Mouse (Mus musculus): ENCODE data around the gene Sult6b1.

Gene Sult6b1

DNA sequence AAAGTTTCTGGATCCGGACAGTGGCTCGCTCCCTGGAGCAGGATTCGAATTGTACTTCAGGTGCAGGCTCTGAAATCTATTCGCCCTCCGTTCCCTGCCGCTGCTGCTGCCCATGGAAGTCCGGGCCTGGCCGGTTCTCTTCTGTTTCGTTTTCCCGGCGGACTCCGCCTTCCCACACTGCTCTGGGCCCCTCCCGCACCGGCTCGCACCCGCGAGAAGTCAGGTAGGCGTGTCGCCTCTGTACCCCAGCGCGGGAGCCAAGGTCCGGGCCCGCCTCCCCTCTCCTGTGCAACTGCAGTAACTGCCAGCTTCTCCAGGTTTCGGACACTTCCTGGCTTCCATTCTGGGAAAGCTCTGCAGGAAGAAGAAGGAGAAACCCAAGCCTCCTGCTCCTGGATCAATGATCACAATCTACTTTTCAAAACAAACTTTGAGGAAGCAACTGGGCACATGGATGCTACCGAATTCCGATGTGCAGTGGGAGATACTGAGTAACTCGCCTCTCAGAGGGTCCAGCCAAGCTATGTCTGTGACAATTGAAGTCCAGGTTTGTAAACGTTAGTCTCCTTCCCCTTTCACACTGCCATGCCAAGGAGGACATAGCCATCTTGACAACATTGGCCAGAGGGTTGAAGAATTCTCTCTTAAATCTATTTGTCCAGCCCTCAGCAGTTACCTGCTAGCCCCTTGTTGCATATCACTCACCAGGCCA, 24.2 kb downstream of the Sult6b1 start, which contains the start of gene Eif2ak2:
TSS of gene Eif2ak2 (minus strand) at position 173 of the 712 bp plus-strand sequence.
- DNase-seq, result peak; percentile 93

DNA sequence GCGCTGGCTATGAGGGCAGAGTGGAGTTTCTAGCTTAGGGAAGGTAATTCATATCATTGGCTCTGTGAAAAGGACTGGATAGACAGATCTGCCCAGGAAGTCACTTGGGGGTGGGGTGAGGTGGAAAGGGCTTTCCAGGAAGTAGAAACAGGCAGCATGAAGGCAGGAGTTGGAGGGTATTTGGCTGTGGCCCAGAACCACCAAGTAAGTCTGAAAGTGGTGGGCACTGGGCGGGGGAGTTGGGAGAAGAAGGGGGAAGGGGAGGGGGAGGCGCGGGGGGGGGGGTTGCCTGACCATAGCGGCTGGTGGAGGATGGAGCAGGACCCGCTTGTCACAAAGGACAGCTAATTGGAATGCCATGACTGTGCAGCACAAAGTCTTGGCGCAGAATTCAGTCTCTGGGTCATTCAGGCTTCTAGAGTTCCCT, 24.9 kb downstream of the Sult6b1 start:
- DNase-seq, result peak; percentile 41

DNA sequence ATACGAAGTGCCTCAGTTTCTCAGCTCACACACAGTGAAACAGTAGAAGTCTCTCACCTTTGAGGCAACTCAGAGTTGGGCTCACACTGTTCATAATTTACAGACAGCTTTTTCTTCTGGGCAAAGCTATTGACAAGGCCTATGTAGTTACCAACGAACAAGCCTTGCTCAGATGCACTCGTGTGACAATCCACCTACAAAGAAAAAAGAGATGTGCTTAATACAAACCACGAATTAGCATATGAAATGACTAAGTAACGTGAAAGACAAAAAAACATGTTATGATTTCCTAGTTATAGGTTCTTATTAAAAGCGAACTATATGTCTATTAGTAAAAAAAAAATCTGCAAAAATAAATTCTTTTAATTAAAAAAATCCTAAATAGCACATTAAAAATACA, 32.9 kb downstream of the Sult6b1 start:
- no peak for DNase-seq

DNA sequence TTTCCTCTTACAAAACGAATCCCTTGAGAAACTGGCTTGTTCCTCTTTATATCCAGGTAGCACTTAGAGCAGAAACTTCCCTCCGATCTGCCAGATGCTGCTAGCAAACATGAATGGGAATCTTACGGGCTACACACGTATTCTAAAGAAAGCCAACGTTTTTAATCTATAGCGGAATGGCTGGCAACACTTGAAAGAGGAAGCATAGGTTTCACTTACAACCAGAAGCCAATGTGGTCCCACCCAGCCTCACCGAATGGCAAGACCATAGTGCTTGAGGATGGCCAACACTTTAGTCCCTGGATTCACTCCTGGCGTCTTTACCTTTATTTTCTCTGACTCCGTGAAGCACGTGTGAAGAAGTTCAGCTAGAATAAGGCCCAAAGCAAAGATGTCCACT, 50.5 kb downstream of the Sult6b1 start:
- no peak for DNase-seq

DNA sequence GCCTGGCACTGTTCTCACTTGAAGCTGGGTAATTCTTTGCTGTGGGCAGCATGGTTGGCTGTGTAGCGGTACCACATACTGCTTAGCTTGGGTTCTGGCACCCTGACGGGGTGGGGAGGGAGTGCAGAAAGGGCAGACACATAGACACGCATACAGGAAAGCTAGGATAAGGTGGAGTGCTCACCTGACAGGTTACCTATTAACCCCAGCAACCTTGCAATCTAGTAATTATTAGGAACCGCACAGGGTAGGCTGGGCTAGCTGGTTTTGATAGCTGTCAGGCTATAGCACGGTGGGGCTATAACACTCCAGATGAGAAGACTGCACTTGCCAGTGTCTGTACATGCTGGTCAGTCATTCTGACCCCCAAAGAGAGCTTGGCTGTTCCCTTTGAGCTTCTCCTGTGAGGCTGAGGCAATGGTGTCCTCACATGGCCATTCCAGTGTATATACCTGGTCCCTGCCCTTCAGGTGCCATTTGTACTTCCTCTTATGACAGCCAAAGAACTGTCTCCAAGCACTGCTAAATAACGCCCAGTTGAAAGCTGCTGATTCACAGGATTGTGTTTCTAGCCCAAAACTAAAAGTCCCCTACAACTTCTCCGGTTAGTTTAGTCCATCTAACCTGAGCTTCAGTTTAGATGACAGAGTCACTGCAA, 64.4 kb downstream of the Sult6b1 start:
- DNase-seq, result no peak

DNA sequence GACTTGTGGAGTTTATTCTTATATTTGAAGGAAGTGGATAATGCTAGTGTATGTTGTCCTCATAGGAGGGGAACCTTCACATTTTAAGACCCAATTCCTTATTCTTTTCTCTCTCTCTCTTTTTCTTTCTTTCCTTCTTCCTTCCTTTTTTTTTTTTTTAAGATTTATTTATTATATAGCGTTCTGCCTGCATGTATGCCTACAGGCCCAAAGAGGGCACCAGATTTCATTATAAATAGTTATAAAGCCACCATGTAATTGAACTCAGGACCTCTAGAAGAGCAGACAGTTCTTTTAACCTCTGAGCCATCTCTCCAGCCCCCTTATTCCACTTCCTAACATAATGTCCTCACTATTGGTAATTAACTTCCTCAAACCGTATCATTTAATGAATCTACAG, 70.7 kb downstream of the Sult6b1 start:
- DNase-seq, result no peak

DNA sequence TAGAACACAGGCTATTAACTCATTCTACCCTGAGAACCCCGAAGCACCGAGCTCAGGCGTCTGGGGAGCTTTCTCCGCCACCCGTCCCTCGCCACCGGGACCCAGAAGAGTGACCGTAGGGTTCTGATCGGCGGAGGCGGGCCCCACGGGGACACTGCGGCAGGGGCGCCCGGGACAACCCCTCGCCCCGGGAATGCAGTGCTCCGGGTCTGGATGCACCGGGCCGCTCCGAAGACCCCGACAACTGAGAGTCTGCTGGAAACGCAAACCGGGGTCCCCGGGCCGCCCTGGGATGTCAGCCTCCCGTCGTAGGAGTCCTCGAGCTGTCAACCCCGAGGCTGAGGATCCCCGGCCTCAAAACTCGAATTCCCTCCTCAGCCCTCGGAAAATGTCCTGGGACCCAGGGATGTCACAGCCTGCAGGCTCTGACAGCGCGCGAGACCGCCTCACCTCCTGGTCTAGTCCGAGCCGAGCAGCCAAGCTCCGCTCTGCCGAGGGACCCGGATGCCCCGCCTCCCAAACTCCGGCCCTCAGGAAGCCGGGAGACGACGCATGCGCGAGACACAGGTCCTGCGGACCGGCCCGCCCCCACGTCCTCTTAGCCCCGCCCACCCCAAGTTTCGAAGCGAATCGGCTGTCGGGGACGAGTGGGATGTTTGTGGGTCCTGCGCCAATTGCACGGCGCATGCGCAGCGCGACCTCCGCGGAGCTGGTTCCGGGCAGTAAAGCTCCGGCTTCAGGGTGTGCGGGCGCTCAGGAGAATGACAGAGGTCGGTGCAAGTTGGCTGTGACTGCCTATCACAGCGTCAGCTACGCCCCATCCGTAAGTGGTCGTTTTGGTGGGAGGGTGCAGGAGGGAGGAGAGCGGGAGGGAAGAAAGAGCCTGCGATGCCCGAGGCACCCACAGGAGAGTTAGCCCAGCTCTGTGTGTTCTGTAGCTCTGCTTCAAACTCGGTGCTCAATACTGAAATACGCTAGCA, 71.6 kb downstream of the Sult6b1 start, which contains the start of the genes Heatr5b and Gpatch11:
TSS of gene Heatr5b (minus strand) at position 509 of the 980 bp plus-strand sequence.
TSS of gene Gpatch11 (plus strand) at position 712 of the 980 bp plus-strand sequence.
- peak; percentile 99 for DNase-seq
